Mouse (Mus musculus) stomach, postnatal 0 days (tissue): Measurements from ENCODE around the gene Pimreg.

Experiments
- CTCF ChIP-seq: IDR thresholded peaks from 2 replicates; pipeline ENCODE4 v1.5.1; 2016; ENCODE audit warnings: antibody characterized with exemption, low read depth, mild to moderate bottlenecking, moderate library complexity
- EP300 ChIP-seq: optimal IDR thresholded peaks from 2 replicates; pipeline ENCODE3; 2016; ENCODE audit warnings: antibody characterized with exemption

GRCm38 (mm10) chr11:72060416-72060815, 18.6 kb downstream of the Pimreg start:
- TF ChIP-seq CTCF (no peak), EP300 (no peak)
